Mouse (Mus musculus) embryonic stem cell, embryonic (primary cell): ENCODE results near the gene Fgd1.

ENCODE experiments used
- CTCF ChIA-PET, 4 experiments: fragments of 300-600 bp in 2 of 4; fragments of 350-600 bp in 2 of 4; sonication (Branson Sonifier 250); formaldehyde crosslinking; loops; one replicate each; lab custom pipeline; 2022; ENCODE audit warnings: inconsistent platforms in 2 of 4; lab: Charles Lee
- POLR2A ChIA-PET, 4 experiments: fragments of 300-600 bp in 2 of 4; fragments of 350-600 bp in 2 of 4; sonication (Branson Sonifier 250); formaldehyde crosslinking; loops; one replicate each; lab custom pipeline; 2022; ENCODE audit warnings: antibody characterized with exemption in 4 of 4, inconsistent platforms in 1 of 4; lab: Charles Lee

Gene Fgd1

DNA sequence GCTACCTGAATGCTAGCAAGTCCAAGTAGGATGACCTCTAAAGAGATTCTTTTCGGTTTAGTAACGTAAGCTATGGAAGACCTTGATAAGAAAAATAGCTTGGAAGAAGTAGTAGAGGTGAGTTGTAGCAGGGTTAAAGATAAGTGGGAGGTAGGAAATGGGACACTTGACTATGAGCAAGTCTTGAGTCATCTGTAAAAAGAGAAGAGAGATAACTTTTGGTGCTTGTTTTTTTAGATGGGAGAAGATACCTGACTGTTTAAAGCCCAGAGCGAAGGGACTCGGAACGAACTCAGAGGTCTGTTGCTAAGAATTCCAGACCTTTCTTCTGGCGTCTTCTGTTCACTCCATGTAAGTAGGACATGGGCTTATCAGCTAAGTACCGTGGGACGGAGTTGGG, at the start of gene Fgd1:
Gene Fgd1 (plus strand): TSS at position 301 of the 400 bp plus-strand sequence.
- ChIA-PET CTCF (interaction anchor here in 1 of 4 experiments (0.7 to 1.6 kb wide), 2 partner anchors 29 to 83 kb away, joined by 3 to 11 read pairs; partner anchors contain the start of gene Gnl3l), POLR2A (interaction anchor here in 3 of 4 experiments (0.8 to 13.6 kb wide), 17 partner anchors 9 to 123 kb away, joined by 3 to 345 read pairs (median 5); partner anchors contain the start of gene Gnl3l (in 2 of the 3))

DNA sequence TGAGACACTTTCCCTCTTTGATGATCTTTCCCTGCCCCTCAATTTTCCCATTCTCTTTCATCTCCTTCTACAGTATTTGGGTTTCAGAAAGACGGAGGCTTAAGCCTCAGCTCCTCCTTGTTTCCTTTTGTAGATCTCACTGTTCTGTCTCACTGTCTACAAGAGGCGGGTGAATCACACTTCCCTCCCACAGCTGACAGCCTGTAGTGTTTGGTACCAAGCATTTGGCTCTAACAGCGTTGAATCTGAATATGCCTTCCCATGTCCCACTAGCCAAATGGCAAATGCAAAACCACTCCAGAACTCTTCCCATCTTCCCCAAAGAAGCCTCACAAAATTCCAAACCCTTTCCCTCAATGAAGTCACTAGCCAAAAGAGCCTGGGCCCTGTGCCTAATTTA, 49.2 kb upstream of the Fgd1 start:
- ChIA-PET POLR2A (interaction anchor here in 1 of 4 experiments (0.9 to 1.1 kb wide), 2 partner anchors 20 kb away, joined by 3 read pairs; partner anchors contain the start of gene Gnl3l), CTCF (no interaction called here)

GRCm38 (mm10) chrX:151016938-151017877, 28.7 kb upstream of the Fgd1 start, which contains the start of gene Gnl3l:
Gene Gnl3l (minus strand): TSS chrX:151017322.
- CTCF ChIA-PET: interaction anchor here (0.6 to 2.0 kb wide), 30 partner anchors 8 to 784 kb away, joined by 3 to 18 read pairs (median 4); partner anchors contain the start of genes Fgd1 (in 1 of the 4) and Huwe1 (in 1 of the 4)
- POLR2A ChIA-PET: interaction anchor here (0.6 to 6.5 kb wide), 111 partner anchors 8 to 1764 kb away, joined by 3 to 345 read pairs (median 4); partner anchors contain the start of genes Pfkfb1 (in 3 of the 4), Fam120c (in 2 of the 4), Fgd1 (in 2 of the 4) and Phf8 (in 2 of the 4)

GRCm38 (mm10) chrX:151017897-151018296, 28.1 kb upstream of the Fgd1 start:
- CTCF ChIA-PET: interaction anchor here in 1 of 4 experiments (2.0 kb wide), 1 partner anchor 31 kb away, joined by 18 read pairs; no protein-coding TSS in a partner anchor
- POLR2A ChIA-PET: interaction anchor here (0.6 to 6.5 kb wide), 27 partner anchors 12 to 784 kb away, joined by 3 to 345 read pairs (median 4); partner anchors contain the start of genes Fgd1 (in 2 of the 4) and Tsr2 (in 1 of the 4)

GRCm38 (mm10) chrX:151018798-151019197, 27.2 kb upstream of the Fgd1 start:
- POLR2A ChIA-PET: interaction anchor here (0.7 to 6.5 kb wide), 18 partner anchors 17 to 784 kb away, joined by 3 to 345 read pairs (median 4); partner anchors contain the start of genes Fgd1 (in 2 of the 4) and Tsr2 (in 1 of the 4)
- CTCF ChIA-PET: interaction anchor here in 1 of 4 experiments (1.2 kb wide), 1 partner anchor 31 kb away, joined by 3 read pairs; no protein-coding TSS in a partner anchor

DNA sequence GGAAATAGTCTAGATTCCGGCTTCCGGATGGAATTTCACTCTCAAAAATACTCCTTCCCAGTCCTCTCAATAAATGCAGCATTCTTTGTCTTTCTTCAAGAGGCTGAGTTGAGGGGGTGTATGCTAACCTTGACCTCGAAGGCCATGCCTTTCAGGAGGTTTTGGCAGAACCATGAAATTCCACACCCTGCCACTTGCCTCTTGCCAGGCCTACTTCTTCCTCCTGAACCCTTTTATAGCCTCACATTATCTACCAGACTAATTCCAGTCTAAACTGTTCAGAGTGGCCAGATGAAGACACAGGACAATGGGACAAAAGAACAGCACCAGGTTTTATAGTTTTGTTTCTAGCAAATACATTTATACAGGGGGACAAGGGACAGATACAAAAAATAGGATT, 14.6 kb upstream of the Fgd1 start:
- CTCF ChIA-PET: no interaction called here

DNA sequence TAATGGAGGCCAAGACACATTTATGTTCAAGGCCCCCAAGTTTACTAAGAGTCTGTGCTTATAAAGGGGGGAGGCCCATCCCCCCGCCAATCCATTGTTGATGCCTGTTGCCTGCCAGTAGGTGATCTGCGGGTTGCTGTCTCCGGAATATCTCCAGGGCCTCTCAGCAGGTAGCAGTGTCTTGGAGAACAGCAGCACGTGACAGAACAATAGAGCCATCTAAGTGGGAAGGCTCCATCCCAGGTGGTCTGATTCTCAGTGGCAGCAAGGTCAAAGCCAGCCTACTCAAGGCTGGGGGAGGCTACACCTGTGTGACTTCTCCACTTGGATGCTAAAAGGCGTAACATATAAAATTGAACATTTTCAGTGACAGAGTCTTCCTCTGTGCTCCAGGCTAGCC, 4.7 kb upstream of the Fgd1 start:
- CTCF ChIA-PET: no interaction called here
- POLR2A ChIA-PET: interaction anchor here (0.7 to 13.6 kb wide), 15 partner anchors 8 to 1740 kb away, joined by 3 to 345 read pairs (median 4); partner anchors contain the start of genes Gnl3l (in 3 of the 4), Gpr143 (in 1 of the 4) and Phf8 (in 1 of the 4)

More for the DNA sequence above, 14.6 kb upstream of the Fgd1 start:
- POLR2A ChIA-PET: interaction anchor here in 1 of 4 experiments (0.8 kb wide), 1 partner anchor 14 kb away, joined by 3 read pairs; the partner anchor contains the start of gene Gnl3l

GRCm38 (mm10) chrX:151046321-151046720, 371 bp downstream of the Fgd1 start:
- POLR2A ChIA-PET: interaction anchor here in 3 of 4 experiments (0.6 to 13.6 kb wide), 49 partner anchors 9 to 757 kb away, joined by 3 to 345 read pairs (median 4); partner anchors contain the start of genes Gnl3l (in 3 of the 3) and Phf8 (in 1 of the 3)
- CTCF ChIA-PET: interaction anchor here in 2 of 4 experiments (0.6 to 1.6 kb wide), 5 partner anchors 24 to 1086 kb away, joined by 3 to 11 read pairs (median 4); partner anchors contain the start of gene Gnl3l (in 2 of the 2)

DNA sequence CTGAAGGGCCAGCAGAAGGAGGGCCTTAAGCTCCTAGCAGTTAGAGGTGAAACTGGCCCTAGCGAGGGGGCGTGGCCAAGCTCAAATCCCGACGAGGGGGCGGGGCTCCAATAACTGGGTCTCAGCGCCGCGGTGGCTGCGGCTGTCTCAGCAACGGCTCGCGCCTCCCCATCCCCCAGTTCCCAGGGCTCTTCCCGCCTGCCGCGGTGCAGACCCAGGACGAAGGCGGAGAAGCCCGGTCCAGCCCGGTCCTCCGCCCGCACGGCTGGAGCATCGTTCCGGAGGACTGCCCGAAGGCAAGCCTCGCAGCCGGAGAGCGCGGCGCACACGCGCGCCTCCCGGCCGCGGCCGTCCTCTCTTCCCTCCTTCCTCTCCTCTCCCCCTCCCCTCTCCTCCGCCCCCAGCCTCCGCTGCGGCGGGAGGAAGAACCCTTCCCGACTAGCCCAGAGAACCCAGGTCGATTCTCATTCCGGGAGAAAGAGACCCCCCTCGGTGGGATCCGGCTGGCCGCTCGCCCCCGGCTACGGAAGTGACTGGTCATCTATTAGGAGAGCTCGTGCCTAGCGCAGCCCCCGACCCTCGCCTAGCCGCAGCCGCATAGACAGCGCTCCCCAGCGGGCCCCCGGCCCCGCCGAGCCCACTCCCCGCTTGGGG, 954 bp downstream of the Fgd1 start:
- POLR2A ChIA-PET: interaction anchor here in 3 of 4 experiments (0.6 to 13.6 kb wide), 50 partner anchors 9 to 756 kb away, joined by 3 to 345 read pairs (median 4); partner anchors contain the start of genes Gnl3l (in 3 of the 3) and Phf8 (in 1 of the 3)
- CTCF ChIA-PET: interaction anchor here in 2 of 4 experiments (0.6 to 3.7 kb wide), 6 partner anchors 24 to 1086 kb away, joined by 3 to 18 read pairs (median 4); partner anchors contain the start of gene Gnl3l (in 2 of the 2)

DNA sequence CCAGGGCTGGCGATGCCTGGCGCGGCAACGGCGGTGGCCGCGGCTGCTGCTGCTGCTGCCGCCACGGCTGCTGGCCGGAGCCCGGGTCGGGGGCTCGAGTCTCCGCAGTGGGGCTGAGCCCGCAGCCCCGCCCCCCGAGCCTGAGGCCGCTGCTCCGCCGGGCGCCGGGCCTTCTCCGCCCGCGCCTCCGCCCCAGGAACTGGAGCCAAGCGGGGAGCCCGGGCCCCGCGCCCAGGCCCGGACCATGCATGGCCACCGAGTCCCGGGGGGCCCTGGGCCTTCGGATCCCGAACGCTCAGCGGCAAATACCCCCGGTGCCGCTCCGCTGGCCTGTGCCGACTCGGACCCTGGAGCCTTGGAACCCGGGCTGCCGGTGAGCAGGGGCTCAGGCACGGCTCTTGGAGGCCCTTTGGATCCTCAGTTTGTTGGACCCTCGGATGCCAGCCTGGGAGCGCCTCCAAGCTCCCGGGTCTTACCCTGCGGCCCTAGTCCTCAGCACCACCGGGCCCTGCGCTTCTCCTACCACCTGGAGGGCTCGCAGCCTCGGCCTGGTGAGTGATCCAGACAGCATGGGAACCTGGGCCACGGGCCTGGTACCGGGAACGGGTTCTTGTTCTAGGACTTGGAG, 1.6 kb downstream of the Fgd1 start:
- ChIA-PET POLR2A (interaction anchor here in 3 of 4 experiments (0.6 to 13.6 kb wide), 15 partner anchors 8 to 756 kb away, joined by 3 to 345 read pairs (median 5); partner anchors contain the start of genes Gnl3l (in 3 of the 3) and Phf8 (in 1 of the 3)), CTCF (interaction anchor here in 2 of 4 experiments (1.5 to 3.7 kb wide), 2 partner anchors 30 to 31 kb away, joined by 4 to 18 read pairs; partner anchors contain the start of gene Gnl3l (in 2 of the 2))

DNA sequence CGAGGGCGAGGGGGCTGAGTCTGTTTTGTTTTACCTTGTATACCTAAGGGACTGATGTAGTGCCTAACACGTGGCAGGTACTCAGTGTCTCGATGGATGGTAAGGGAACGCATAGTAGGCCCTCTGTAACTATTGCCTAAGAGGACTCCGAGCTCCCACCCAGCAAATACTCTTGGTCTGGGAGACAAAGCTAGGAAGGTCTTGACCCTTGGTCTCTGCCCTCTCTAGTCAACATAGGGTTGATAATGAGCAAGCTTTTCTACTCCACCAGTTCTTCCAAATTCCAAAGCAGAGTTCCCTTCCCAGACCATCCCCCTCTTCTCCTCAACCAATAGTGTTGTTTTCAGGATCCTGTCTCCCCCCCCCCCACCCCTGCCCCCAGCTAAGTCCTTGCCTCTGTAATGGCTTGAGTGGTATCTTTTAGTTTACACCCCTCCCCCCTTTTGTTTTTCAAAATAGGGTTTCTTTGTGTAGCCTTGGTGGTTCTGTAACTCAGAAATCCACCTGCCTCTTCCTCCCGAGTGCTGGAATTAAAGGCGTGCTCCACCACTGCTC, 3.8 kb downstream of the Fgd1 start:
- CTCF ChIA-PET: interaction anchor here in 3 of 4 experiments (0.7 to 3.7 kb wide), 5 partner anchors 13 to 33 kb away, joined by 3 to 18 read pairs (median 5); partner anchors contain the start of gene Gnl3l (in 3 of the 3)
- POLR2A ChIA-PET: interaction anchor here (0.6 to 13.6 kb wide), 59 partner anchors 8 to 1602 kb away, joined by 3 to 345 read pairs (median 5); partner anchors contain the start of genes Gnl3l (in 4 of the 4), Fam120c (in 2 of the 4), Phf8 (in 2 of the 4) and Pfkfb1 (in 1 of the 4)

- ChIA-PET CTCF (interaction anchor here in 3 of 4 experiments (1.3 to 3.7 kb wide), 4 partner anchors 31 to 34 kb away, joined by 3 to 18 read pairs (median 6); partner anchors contain the start of gene Gnl3l (in 3 of the 3)), POLR2A (interaction anchor here (0.6 to 13.6 kb wide), 46 partner anchors 8 to 1602 kb away, joined by 3 to 345 read pairs (median 7); partner anchors contain the start of genes Gnl3l (in 4 of the 4), Fam120c (in 1 of the 4), Pfkfb1 (in 1 of the 4) and Phf8 (in 1 of the 4))
These were observed 4.4 kb downstream of the Fgd1 start for GRCm38 (mm10) chrX:151050337-151050736.

DNA sequence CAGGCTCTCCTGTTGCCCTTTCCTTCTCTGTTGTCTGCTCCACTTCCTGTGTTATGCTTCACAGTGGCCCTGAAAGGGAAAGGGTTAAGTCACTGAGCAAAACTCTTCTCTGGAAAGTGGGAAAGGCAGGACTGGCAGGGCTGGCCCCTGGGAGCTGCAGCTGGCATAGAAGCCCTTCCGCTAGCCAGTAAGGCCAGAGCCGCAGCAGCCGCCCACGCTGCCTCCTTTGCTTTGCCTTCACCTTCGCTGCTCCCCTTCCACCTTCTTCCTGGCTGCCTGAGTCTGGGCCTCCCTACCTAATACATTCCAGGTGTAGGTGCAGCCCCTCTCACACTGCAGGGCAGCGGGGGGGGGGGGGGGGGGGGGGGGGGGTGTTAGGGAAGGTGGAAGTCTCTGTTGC, 8.5 kb downstream of the Fgd1 start:
- ChIA-PET CTCF (interaction anchor here in 2 of 4 experiments (0.5 to 1.0 kb wide), 2 partner anchors 49 to 94 kb away, joined by 3 read pairs; no protein-coding TSS in a partner anchor), POLR2A (interaction anchor here in 3 of 4 experiments (0.6 to 6.5 kb wide), 13 partner anchors 10 to 66 kb away, joined by 3 to 87 read pairs (median 6); partner anchors contain the start of genes Gnl3l (in 3 of the 3) and Tsr2 (in 1 of the 3))

GRCm38 (mm10) chrX:151055559-151055958, 9.6 kb downstream of the Fgd1 start:
- ChIA-PET POLR2A (interaction anchor here in 3 of 4 experiments (0.6 to 2.5 kb wide), 17 partner anchors 9 to 41 kb away, joined by 3 to 19 read pairs (median 4); partner anchors contain the start of genes Gnl3l (in 3 of the 3) and Tsr2 (in 1 of the 3)), CTCF (interaction anchor here in 2 of 4 experiments (0.6 to 0.8 kb wide), 2 partner anchors 39 to 289 kb away, joined by 3 to 4 read pairs; partner anchors contain the start of genes Fam120c (in 1 of the 2) and Gnl3l (in 1 of the 2))

GRCm38 (mm10) chrX:151059346-151059745, 13.4 kb downstream of the Fgd1 start:
- ChIA-PET CTCF (no interaction called here), POLR2A (interaction anchor here in 2 of 4 experiments (0.9 to 3.5 kb wide), 9 partner anchors 10 to 43 kb away, joined by 3 to 28 read pairs (median 5); partner anchors contain the start of genes Gnl3l (in 2 of the 2) and Fgd1 (in 1 of the 2))
